Mouse (Mus musculus) retina, embryonic 14.5 days (tissue): ENCODE results near the gene Galnt2.
A peak's percentile ranks its signal among the peaks of the same experiment; 100 is the strongest.

Experiments used
- DNase-seq: peaks from one replicate; pipeline ENCODE4 v3.0.0-alpha.2; 2015; ENCODE audit warnings: low spot score

Galnt2 gene

GRCm38 (mm10) chr8:124375168-124375567 lies 144.0 kb downstream of the Galnt2 start:
- DNase-seq: no peak

GRCm38 (mm10) chr8:124375727-124376126 lies 144.5 kb downstream of the Galnt2 start:
- DNase-seq: no peak

GRCm38 (mm10) chr8:124376406-124376805 lies 145.2 kb downstream of the Galnt2 start:
- DNase-seq: no peak

GRCm38 (mm10) chr8:124379289-124379688 lies 148.1 kb downstream of the Galnt2 start:
- DNase-seq: no peak

- DNase-seq: no peak
Observed at GRCm38 (mm10) chr8:124382235-124382634, 151.0 kb downstream of the Galnt2 start.

- DNase-seq: no peak
Observed at GRCm38 (mm10) chr8:124384336-124384735, 153.1 kb downstream of the Galnt2 start.

GRCm38 (mm10) chr8:124386225-124386899 lies 155.2 kb downstream of the Galnt2 start:
- DNase-seq: peak; percentile 41

GRCm38 (mm10) chr8:124389495-124389894 lies 158.3 kb downstream of the Galnt2 start:
- DNase-seq: no peak

GRCm38 (mm10) chr8:124391191-124391590 lies 160.0 kb downstream of the Galnt2 start:
- DNase-seq: peak; percentile 29

GRCm38 (mm10) chr8:124392271-124393012 lies 161.3 kb downstream of the Galnt2 start:
- no peak for DNase-seq

- DNase-seq: no peak
Observed at GRCm38 (mm10) chr8:124393013-124393412, 161.8 kb downstream of the Galnt2 start.

GRCm38 (mm10) chr8:124393927-124394326 lies 162.7 kb downstream of the Galnt2 start:
- peak; percentile 42 for DNase-seq

GRCm38 (mm10) chr8:124394951-124395350 lies 163.8 kb downstream of the Galnt2 start:
- no peak for DNase-seq
